Mouse (Mus musculus) c-Kit-positive CD71-positive TER-119-positive erythroid progenitor cells, embryonic 14.5 days (primary cell): ENCODE data around the gene Exosc1.

ENCODE experiments used
- DNase-seq: peaks from one replicate; pipeline ENCODE4 v3.0.0-alpha.2; 2013; ENCODE audit warnings: low spot score

Exosc1 gene

GRCm38 (mm10) chr19:41874356-41874755 lies 58.9 kb downstream of the Exosc1 start:
- DNase-seq, result no peak
